Mouse (Mus musculus) cerebellum, adult 9-11 months (tissue): ENCODE measurements at regions not wholly inside any gene's neighbourhood (a gene's known extent, or its start where the extent isn't known, plus 50 kb on each side); places are given as distances from the start of the nearest gene placed in this dataset.

Source experiments
- DNase-seq: peaks from one replicate; pipeline ENCODE4 v3.0.0; 2022

DNA sequence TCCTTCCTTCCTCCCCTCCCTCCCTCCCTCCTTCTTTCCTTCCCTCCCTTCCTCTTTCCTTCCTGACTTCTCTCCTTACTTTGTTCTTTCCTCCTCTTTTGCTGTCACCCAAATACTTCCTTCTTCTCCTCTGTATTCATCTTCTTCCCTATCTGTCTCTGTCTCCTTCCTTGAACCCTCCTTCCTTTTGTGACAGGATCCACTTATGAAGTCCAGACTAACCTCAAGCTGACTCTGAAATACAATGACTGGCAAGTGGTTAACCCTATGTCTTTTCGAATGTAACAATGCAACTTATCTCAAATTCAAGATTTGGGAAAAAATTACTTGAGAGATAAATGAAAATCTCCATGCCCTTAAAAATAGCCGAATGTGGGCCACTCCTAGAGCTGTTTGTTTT is 197.0 kb upstream of the Dcn start:
- DNase-seq, result no peak

- DNase-seq, result no peak
Measured at GRCm38 (mm10) chr10:97282841-97283496, 196.4 kb upstream of the Dcn start.

- no peak for DNase-seq
Measured at GRCm38 (mm10) chr10:97304791-97305355, 174.5 kb upstream of the Dcn start.

- DNase-seq, result no peak
Measured at GRCm38 (mm10) chr10:97309580-97309979, 169.8 kb upstream of the Dcn start.

GRCm38 (mm10) chr10:97312509-97312908 is 166.9 kb upstream of the Dcn start:
- DNase-seq, result no peak

GRCm38 (mm10) chr10:97312978-97313377 is 166.4 kb upstream of the Dcn start:
- DNase-seq, result peak; percentile 94

DNA sequence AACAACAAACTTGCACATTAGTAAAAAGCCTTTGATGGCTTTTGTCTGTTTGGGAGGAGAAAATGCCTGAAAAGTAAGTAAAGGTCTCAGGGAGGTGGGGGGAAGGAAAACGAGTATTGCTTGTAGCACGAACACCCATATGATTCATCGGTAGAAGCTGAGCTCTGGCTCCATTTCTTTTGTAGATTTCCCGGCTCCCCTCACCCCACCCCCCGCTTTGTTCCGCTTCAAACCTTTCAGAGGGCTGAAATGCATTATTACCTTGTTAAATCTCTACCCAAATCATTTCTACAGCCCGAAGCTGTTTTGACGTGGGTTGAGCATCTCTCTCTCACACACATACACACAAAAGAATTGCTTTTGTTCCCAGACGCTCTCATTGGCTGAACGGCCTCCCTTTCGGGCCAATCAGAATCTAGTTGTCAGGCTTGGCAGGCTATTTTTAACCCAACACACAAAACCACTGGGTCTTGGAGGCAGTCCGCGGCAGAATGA is 166.0 kb upstream of the Dcn start:
- peak; percentile 96 for DNase-seq

DNA sequence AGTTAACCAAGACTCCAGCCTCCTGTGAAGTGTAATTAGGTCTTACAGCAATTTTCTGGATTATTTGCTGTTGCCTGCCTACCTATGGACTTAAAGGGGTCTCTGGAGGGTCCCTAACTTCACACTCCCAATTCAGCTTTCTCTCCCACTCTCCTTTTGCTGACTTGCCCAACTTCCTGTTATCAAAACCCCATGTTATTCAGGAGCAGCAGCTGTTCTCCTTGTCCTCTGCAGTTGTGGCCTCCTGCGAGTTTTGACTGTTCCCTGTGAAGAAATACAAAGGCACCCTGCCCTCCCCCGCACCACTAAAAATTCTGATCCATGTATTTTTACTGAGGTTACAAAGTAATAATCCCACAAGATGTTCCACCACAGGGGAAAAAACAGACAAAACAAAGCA is 146.8 kb upstream of the Dcn start:
- DNase-seq, result no peak

- DNase-seq, result no peak
Measured at GRCm38 (mm10) chr10:97334044-97334443, 145.4 kb upstream of the Dcn start.

DNA sequence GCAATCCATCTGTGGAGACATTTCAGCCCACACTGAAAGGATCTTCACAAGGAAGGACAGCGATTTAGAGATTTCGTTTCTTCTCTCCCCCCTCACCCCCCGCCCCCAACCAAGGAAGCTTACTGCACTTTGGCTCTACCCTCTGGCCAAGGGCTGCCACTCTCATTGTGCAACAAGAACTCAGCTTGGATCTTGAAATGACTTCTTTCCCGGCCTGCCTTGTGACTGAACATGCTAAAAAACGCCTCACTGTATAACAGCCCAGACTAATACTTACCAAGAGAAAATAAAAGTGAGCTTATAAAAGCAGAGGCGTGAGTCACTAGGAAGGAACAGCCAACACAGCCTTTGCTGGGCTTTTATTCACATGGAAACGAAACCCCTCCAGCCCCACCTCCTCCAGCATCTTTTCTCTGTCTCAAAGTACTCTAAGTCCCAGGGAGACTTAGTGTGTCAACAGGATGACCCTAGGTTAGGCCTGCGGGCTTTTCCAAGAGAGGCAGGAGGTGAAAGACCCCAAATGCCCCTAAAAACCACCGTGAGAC is 144.7 kb upstream of the Dcn start:
- DNase-seq, result no peak

- DNase-seq, result no peak
Measured at GRCm38 (mm10) chr10:97338033-97338692, 141.2 kb upstream of the Dcn start.

DNA sequence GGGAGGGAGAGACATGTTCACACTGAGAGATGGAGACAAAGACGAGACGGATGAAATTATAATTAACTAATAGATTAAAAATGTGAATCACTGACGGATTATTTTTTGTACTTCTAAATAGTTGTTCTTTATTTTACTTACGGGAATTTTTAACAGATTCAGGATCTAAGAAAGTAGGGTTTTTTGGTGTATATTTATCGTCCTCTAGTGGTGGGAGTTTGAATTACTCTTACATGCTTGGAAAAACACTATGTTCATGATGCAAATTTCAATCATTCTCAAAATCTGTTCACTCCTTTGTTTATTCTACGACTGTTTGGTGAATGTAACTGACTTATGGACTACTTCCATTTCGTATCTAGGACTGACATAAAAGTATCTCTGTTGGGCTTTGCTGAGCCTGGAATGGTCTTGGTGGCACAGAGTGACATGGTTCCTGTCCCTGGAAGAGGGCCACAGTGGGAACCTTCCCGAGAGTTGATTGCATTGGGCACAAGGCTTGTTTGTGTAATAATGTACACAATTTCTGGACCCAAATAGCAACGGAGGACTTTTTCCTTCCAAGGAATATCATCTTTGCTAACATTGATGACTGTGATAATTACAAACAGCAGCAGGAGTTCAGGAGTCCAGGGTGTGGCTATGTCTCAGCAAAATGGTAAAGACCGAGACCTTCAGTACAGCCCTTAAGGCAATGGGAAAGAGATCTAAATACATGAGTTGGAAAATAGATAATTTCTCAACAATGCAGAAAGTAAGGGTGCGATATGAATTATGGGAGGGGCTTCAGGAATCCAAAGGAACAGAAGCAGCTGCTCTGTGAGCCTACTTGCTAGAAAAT is 139.3 kb upstream of the Dcn start:
- DNase-seq, result no peak

DNA sequence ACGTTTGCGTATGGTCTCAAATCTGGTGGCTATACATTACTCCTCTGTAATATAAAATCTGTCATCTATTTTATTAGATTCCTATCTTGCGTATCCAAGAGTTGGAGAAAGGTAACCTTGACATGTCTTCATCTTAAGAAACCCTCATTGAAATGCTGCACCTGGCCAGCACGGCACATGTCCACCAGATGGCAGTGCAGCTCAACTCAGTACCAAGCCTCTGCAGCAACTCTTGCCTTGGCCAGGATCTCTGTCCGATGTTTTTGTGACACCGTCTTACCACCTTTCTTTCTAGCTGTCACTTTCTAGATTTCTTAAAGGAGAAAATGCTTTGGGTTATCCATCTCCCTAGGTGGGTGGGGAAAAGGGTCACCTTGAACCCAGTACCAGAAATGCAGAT is 134.1 kb upstream of the Dcn start:
- peak; percentile 69 for DNase-seq

GRCm38 (mm10) chr10:97346949-97347348 is 132.5 kb upstream of the Dcn start:
- DNase-seq, result no peak

DNA sequence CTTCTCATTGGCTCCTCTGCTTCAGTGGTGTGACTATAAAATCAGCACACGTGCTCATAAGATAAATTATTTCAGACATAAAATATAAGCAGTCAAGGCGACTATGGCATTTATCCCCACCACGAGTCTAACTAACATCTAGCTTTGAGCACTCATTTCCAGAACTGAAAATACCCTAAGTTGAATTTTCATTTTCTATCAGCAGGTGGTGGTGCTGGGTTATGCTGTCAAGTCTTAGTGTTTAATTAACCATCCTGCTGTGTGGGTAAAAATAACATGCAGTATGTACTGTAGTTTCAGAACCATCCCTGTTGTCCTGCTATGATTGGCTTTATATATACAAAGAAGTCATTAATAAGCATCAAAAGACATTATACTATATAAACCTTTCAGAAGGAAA is 110.8 kb upstream of the Dcn start:
- DNase-seq, result no peak

DNA sequence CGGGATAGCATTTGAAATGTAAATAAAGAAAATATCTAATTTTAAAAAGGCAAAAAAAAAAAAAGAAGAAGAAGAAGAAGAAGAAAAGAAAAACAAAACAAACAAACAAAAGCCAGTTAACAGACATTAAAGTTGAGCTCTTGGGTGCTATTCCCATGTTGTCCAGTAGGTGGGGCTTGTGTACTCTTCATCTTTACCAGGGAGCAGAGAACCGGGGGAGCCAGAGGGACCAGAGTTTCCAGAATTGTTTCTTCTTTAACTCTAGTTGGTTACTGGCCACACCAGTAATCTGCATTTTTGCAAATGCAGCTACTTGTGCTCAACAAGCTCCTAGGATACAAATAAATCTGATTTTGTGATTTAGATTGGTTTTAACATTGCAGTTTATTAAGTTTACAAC is 103.6 kb upstream of the Dcn start:
- peak; percentile 18 for DNase-seq

DNA sequence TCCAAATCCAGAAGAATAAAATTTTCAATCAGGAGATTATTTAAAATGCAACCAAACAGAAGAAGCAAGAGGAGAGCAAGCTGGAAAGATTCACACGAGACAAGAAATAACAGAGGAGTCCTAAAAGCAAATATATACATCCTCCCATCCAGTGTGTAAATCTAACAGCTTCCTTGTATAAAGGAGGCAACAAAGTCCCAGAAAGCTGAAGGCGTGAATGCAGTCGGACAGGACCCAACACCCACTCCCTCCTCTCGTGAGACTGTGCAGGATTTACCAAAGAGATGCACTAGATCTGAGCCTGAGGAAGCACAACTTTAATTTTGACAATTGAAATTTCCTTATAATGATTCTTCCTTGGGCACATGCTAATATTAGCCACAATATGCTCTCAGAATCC is 103.0 kb upstream of the Dcn start:
- DNase-seq, result no peak

DNA sequence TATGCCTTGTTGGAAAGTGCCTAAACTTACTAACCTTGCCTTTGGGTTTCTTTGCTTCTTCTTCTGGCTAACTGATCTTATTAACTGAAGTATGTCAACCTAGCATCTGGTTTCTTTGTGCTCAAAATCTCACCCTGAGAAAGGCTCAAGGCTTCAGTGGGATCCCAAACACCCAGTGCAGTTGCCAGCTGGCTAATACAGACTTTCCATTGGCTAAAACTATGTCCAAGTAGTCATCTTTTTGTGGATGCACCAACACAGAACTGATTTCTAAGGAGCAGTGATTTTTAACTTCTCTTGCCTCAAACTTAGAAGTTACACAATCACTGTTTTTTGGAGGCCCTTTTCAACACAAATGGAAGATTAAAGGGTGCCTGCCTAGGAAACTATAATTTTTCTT is 97.8 kb upstream of the Dcn start:
- no peak for DNase-seq

DNA sequence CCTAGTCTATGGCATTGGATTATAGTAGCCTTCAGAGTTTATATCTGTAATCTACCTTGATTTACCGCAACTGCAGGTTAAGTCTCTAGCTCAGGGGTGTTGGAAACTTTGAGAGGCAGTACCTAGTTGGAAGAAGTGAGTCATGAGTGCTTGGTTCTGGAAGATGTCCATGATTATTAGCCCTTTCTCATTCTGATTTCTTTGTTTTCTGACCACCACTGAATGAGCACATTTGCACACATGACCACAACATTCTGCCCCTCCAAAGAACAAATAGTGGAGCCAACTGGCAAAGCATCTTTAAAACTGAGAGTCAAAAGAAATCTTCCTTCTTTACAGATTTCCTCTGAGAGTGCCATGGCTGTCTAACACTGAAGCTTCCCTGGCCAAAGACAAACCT is 95.5 kb upstream of the Dcn start:
- DNase-seq, result no peak

DNA sequence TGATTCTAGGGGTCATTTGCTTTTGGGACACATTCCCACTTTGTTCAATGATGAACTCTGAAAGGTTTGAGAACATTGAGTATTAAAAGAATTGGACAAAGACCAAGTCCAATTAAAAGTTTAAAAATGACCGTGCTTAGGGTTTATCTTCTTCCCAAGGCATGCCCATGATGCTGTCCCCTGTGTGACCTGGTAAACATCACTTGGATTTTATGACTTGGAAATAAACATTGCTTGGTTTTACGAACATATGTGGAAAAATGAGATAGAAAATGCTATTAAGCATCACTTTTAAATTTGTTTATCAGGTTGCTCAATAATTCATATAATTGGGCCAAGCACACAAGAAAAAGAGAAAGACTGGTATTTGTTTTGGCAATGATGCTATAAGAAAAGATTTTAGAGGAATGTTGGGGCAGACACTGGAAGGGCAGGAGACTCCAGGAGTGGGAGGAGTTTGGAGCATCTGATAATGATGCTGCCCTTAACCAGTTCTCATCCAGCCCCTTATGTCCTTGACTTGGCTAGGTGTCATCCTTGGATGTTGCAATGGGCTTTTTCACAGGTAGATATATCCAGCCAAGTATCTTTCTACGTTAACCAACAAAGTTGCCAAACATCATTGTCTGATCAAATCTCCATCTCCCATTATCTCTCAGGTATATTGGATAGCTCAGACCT is 92.1 kb upstream of the Dcn start:
- no peak for DNase-seq

GRCm38 (mm10) chr10:97389647-97390590 is 89.5 kb upstream of the Dcn start:
- no peak for DNase-seq
